Mouse (Mus musculus) erythroblast, embryonic 14.5 days (primary cell): ENCODE measurements around the gene Trpv6. TPM values are rescaled to one million over a fixed set of nuclear protein-coding genes. Genes with fewer than 3 reads are reported as not detected.

ENCODE experiments used
- H3K27me3 ChIP-seq: 2 replicates; pipeline ENCODE4 v1.6.1; 2012; ENCODE audit warnings: inconsistent platforms; ENCODE audit not compliant: control insufficient read depth
- H3K36me3 ChIP-seq: 2 replicates; pipeline ENCODE4 v1.6.1; 2012; ENCODE audit warnings: mild to moderate bottlenecking, inconsistent platforms; ENCODE audit not compliant: control insufficient read depth
- H3K4me1 ChIP-seq: 2 replicates; pipeline ENCODE4 v1.6.1; 2012; ENCODE audit warnings: inconsistent platforms; ENCODE audit not compliant: control insufficient read depth
- H3K4me3 ChIP-seq: replicated peaks from 2 replicates; pipeline ENCODE3; 2012; ENCODE audit warnings: moderate library complexity, mild to moderate bottlenecking, inconsistent platforms
- H3K9me3 ChIP-seq: 2 replicates; pipeline ENCODE4 v1.6.1; 2012; ENCODE audit warnings: low read length, inconsistent platforms, mixed read lengths; ENCODE audit not compliant: control insufficient read depth
- GATA1 ChIP-seq: IDR thresholded peaks from 2 replicates; pipeline ENCODE4 v1.6.1; 2012; ENCODE audit warnings: low read length, inconsistent platforms, mixed read lengths
- TAL1 ChIP-seq: IDR thresholded peaks from 3 replicates; pipeline ENCODE4 v1.6.1; 2012; ENCODE audit warnings: low read length, inconsistent platforms, mixed read lengths
- polyA plus RNA-seq: library from polyadenylated mRNA; stranded (reverse); fragments of >175 nt; gene quantifications from 2 replicates; pipeline ENCODE4 v1.2.3, GENCODE M21; 2012

The Trpv6 gene
- polyA plus RNA-seq = 0.04 TPM in 1 of 2 replicates, not detected in the other

- Histone ChIP-seq H3K9me3 (no peaks in the 10 kb centered on the region), H3K4me3 (no peak within 1 kb of the TSS), H3K36me3 (no peaks in the 10 kb centered on the region), H3K4me1 (no peaks in the 10 kb centered on the region), H3K27me3 (no peaks in the 10 kb centered on the region)
- TF ChIP-seq TAL1 = no peak
- TF ChIP-seq GATA1 = no peak
These were observed at the start of gene Trpv6 for GRCm38 (mm10) chr6:41636178-41636577. Trpv6 (minus strand) TSS chr6:41636405.

GRCm38 (mm10) chr6:41685596-41685995 is 49.4 kb upstream of the Trpv6 start:
- H3K4me3 ChIP-seq = no peak overlapping the region
- peaks cover 73% of the 10 kb centered on the region for H3K36me3 ChIP-seq
- no peaks in the 10 kb centered on the region for H3K9me3 ChIP-seq
- peaks cover 56% of the 10 kb centered on the region for H3K4me1 ChIP-seq
- no peaks in the 10 kb centered on the region for H3K27me3 ChIP-seq
- no peak for TF ChIP-seq GATA1
- TF ChIP-seq TAL1 = no peak

- TF ChIP-seq GATA1 (no peak), TAL1 (no peak)
- Histone ChIP-seq H3K4me1 (peaks cover 51% of the 10 kb centered on the region), H3K27me3 (no peaks in the 10 kb centered on the region), H3K9me3 (no peaks in the 10 kb centered on the region), H3K36me3 (peaks cover 66% of the 10 kb centered on the region), H3K4me3 (no peak overlapping the region)
These were observed 48.7 kb upstream of the Trpv6 start for GRCm38 (mm10) chr6:41684911-41685310.

GRCm38 (mm10) chr6:41684131-41684530 is 47.9 kb upstream of the Trpv6 start, which contains the start of gene Llcfc1:
Llcfc1 (plus strand) TSS chr6:41684431.
- H3K4me3 ChIP-seq = no peak within 1 kb of the TSS

GRCm38 (mm10) chr6:41681656-41682055 is 45.5 kb upstream of the Trpv6 start:
- peaks cover 34% of the 10 kb centered on the region for H3K36me3 ChIP-seq
- H3K27me3 ChIP-seq = no peaks in the 10 kb centered on the region
- peaks cover 21% of the 10 kb centered on the region for H3K4me1 ChIP-seq
- no peak overlapping the region for H3K4me3 ChIP-seq
- no peak for TF ChIP-seq TAL1
- TF ChIP-seq GATA1 = no peak
- no peaks in the 10 kb centered on the region for H3K9me3 ChIP-seq

More at GRCm38 (mm10) chr6:41684131-41684530, 47.9 kb upstream of the Trpv6 start, which contains the start of gene Llcfc1:
- H3K4me1 ChIP-seq = peaks cover 43% of the 10 kb centered on the region
- TF ChIP-seq TAL1 (no peak), GATA1 (no peak)
- H3K27me3 ChIP-seq = no peaks in the 10 kb centered on the region
- H3K36me3 ChIP-seq = peaks cover 59% of the 10 kb centered on the region
- no peaks in the 10 kb centered on the region for H3K9me3 ChIP-seq

GRCm38 (mm10) chr6:41680669-41681068 is 44.5 kb upstream of the Trpv6 start, which contains the start of gene Trpv5:
Trpv5 (minus strand) TSS chr6:41680769.
- Histone ChIP-seq H3K9me3 (no peaks in the 10 kb centered on the region), H3K36me3 (peaks cover 25% of the 10 kb centered on the region), H3K4me3 (no peak within 1 kb of the TSS)

GRCm38 (mm10) chr6:41676530-41676929 is 40.3 kb upstream of the Trpv6 start:
- no peaks in the 10 kb centered on the region for H3K4me1 ChIP-seq
- TF ChIP-seq GATA1 = no peak
- TF ChIP-seq TAL1 = no peak
- H3K4me3 ChIP-seq = no peak overlapping the region
- no peaks in the 10 kb centered on the region for H3K9me3 ChIP-seq
- H3K27me3 ChIP-seq = no peaks in the 10 kb centered on the region
- no peaks in the 10 kb centered on the region for H3K36me3 ChIP-seq

More at GRCm38 (mm10) chr6:41680669-41681068, 44.5 kb upstream of the Trpv6 start, which contains the start of gene Trpv5:
- no peaks in the 10 kb centered on the region for H3K27me3 ChIP-seq
- H3K4me1 ChIP-seq = peaks cover 12% of the 10 kb centered on the region
- TF ChIP-seq TAL1 = no peak
- no peak for TF ChIP-seq GATA1

GRCm38 (mm10) chr6:41662320-41662719 is 26.1 kb upstream of the Trpv6 start:
- TF ChIP-seq GATA1 = no peak
- no peak for TF ChIP-seq TAL1
- H3K36me3 ChIP-seq = no peaks in the 10 kb centered on the region
- H3K9me3 ChIP-seq = no peaks in the 10 kb centered on the region
- H3K27me3 ChIP-seq = no peaks in the 10 kb centered on the region
- no peaks in the 10 kb centered on the region for H3K4me1 ChIP-seq
- H3K4me3 ChIP-seq = no peak overlapping the region

- no peaks in the 10 kb centered on the region for H3K9me3 ChIP-seq
- no peaks in the 10 kb centered on the region for H3K27me3 ChIP-seq
- TF ChIP-seq GATA1 (no peak), TAL1 (no peak)
- H3K4me3 ChIP-seq = no peak overlapping the region
- no peaks in the 10 kb centered on the region for H3K36me3 ChIP-seq
- no peaks in the 10 kb centered on the region; the same call in 1 of the 2 replicates for H3K4me1 ChIP-seq
These were observed 22.3 kb upstream of the Trpv6 start for GRCm38 (mm10) chr6:41658487-41658886.

GRCm38 (mm10) chr6:41654648-41655047 is 18.4 kb upstream of the Trpv6 start:
- Histone ChIP-seq H3K9me3 (no peaks in the 10 kb centered on the region), H3K4me3 (no peak overlapping the region), H3K27me3 (no peaks in the 10 kb centered on the region), H3K36me3 (no peaks in the 10 kb centered on the region), H3K4me1 (no peaks in the 10 kb centered on the region; the same call in 1 of the 2 replicates)
- TF ChIP-seq TAL1 (no peak), GATA1 (no peak)
